Mouse (Mus musculus) MEL-GATA-1-ER (cell line): ENCODE measurements around the gene Arid1b.

Experiments used
- DNase-seq: peaks from one replicate; pipeline ENCODE4 v3.0.0-alpha.2; 2012; ENCODE audit warnings: low read depth; ENCODE audit errors: extremely low read depth

The Arid1b gene

DNA sequence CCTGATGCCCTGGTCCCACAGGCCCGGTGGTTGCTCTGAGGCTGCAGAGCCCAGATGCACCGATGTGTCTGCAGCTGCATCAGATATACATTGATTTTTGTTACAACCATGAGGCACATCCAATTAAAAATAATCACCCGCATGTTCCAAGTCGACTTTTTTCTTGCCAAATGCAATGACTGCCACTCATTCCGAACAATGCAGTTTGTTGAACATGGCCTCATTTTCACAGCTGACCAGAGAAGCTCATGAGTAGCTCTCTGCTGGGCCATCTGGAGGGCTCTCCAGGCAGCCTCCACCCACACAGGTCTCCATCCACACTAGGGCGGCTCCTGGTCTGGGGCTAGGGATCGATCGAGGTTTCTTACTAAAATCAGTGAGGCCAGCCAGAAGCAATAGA, 378.8 kb downstream of the Arid1b start:
- no peak for DNase-seq

- DNase-seq: no peak
These were observed 383.2 kb downstream of the Arid1b start for GRCm38 (mm10) chr17:5377151-5377929.

DNA sequence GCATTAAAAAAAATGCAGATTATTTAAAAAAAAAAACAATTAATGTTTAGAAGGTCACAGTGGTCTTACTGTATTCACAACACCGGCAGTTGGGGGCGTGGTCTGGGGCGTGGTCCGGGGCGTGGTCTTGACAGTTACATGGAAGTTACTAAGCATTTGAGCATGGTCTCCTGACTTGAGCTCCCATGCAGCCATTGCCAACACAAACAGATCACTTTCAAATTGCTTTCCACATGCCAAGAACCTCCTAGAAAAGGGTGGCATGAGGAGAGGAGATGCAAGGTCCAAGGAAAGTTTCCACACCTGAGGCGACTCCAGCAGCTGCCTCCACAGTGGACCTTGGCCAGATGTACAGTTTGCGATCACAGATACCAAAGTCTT, 383.8 kb downstream of the Arid1b start:
- DNase-seq: peak; percentile 28

GRCm38 (mm10) chr17:5385694-5386093, 391.6 kb downstream of the Arid1b start:
- DNase-seq: no peak

GRCm38 (mm10) chr17:5386885-5387545, 392.9 kb downstream of the Arid1b start:
- DNase-seq: no peak

DNA sequence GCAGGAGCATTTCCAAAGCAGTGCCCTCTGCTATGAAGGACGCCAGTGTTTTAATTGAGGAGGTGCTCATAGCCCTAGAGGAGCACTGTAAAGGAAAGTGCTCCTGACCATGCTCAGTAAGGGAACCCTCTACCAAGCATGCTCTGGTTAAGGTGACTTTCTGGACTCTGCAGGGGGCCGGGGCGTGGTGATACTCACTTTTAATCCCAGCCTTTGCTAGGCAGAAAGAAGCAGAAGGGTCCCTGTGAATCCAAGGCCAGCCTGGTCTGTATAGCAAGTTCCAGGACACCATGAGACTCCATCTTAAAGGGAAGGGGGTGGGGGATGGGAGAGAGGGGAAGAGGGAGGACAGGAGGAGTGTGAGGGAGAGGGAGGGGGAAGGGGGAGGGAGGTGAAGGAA, 394.2 kb downstream of the Arid1b start:
- no peak for DNase-seq

DNA sequence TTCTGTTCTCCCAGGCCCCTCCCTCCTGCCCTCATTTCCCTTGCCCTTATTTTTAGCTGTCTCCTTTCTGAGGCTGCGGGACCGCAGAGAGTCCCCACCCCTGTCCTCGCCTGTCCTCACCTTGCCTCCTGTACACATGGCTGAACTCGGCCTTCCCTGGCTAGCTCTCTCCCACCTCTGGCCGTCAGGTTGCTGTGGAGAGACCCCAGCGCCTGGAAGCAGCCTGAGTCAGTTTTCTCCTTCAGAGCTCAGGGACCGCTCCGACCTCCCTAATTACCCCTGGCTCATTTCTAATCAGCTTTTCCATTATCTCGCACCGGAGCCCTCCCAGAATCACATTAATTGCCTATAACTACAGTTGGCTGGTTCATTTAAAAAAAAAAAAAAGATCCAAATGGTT, 396.6 kb downstream of the Arid1b start:
- DNase-seq: no peak

DNA sequence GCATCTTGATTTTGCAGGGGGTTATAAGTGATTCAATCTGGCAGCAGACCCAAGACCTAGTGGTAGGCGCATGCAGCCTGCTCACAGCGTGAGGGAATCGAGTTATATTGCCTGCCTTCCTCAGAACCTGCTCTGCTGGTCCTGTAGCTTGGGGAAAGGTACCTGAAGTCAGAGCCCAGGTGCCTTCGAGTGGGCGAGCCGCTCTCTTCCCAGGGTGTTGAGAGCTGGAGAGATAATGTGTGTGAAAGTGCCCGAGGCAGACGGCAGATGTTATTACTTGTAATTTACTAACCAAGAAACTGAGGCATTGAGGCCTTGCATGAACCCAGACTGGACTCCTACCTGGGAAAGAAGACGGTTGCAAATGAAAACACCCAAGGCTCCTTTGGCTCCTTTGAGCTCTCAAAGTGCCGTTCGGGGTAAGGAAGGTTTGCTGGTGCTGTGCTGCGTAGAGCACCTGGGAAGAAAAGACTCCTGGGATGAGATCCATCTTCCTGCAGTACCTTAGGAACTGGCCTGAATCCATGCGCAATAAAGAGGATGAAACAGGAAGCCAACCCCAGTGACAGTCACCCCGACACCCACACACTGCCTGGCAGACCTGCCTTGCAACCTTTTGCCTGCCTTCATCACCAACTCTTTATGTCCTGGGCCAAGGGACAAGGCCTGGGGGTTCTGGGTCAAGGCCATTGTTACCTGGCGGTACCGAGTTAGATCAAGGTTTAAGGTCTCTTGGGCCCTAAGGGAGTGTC, 401.5 kb downstream of the Arid1b start:
- DNase-seq: no peak

DNA sequence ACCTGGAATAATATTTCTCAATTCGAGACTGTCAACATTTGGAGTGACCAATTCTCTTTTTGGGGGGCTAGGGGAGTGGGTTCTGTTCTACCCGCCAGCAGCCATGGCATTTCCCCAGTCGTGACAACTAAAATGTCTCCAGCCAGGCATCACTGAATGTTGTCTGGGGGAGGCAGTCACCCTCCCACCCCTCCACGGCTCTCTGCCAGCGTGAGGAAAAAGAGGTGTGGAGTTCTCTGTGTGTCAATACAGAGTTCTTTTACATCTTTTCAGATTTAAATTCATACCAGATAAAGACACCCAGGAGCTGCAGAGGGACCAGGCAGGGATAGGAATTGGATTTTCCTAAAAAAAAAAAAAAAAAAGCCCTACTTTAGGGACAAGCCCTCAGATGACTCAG, 402.1 kb downstream of the Arid1b start:
- no peak for DNase-seq
